Mouse (Mus musculus): ENCODE results near the gene Dapk2.
"Not testable (repeated sequence)": the region's sequence is repeated elsewhere in the genome, so short reads cannot be mapped to it uniquely, and the experiment has no call there.

The Dapk2 gene

GRCm38 (mm10) chr9:66283565-66284203 is 125.7 kb downstream of the Dapk2 start:
- in situ Hi-C loops (cut with MboI; ENCODE audit: low pct_unique_long_range_greater_than_20kb in 1 of 2, low sequenced_read_pairs in 2 of 2, unreplicated experiment in 1 of 2) = no loop called here

GRCm38 (mm10) chr9:66285241-66285640 is 127.2 kb downstream of the Dapk2 start:
- in situ Hi-C loops (cut with MboI; ENCODE audit: low pct_unique_long_range_greater_than_20kb in 1 of 2, low sequenced_read_pairs in 2 of 2, unreplicated experiment in 1 of 2) = not testable (repeated sequence)

GRCm38 (mm10) chr9:66285901-66286300 is 127.9 kb downstream of the Dapk2 start:
- in situ Hi-C loops (cut with MboI; ENCODE audit: low pct_unique_long_range_greater_than_20kb in 1 of 2, low sequenced_read_pairs in 2 of 2, unreplicated experiment in 1 of 2) = no loop called here

GRCm38 (mm10) chr9:66290727-66291126 is 132.7 kb downstream of the Dapk2 start:
- in situ Hi-C loops (cut with MboI; ENCODE audit: low pct_unique_long_range_greater_than_20kb in 1 of 2, low sequenced_read_pairs in 2 of 2, unreplicated experiment in 1 of 2) = no loop called here

- in situ Hi-C loops (cut with MboI; ENCODE audit: low pct_unique_long_range_greater_than_20kb in 1 of 2, low sequenced_read_pairs in 2 of 2, unreplicated experiment in 1 of 2) = no loop called here
Measured at GRCm38 (mm10) chr9:66293319-66293718, 135.3 kb downstream of the Dapk2 start.

- in situ Hi-C loops (cut with MboI; ENCODE audit: low pct_unique_long_range_greater_than_20kb in 1 of 2, low sequenced_read_pairs in 2 of 2, unreplicated experiment in 1 of 2) = no loop called here
Measured at GRCm38 (mm10) chr9:66294227-66294626, 136.2 kb downstream of the Dapk2 start.

- in situ Hi-C loops (cut with MboI; ENCODE audit: low pct_unique_long_range_greater_than_20kb in 1 of 2, low sequenced_read_pairs in 2 of 2, unreplicated experiment in 1 of 2) = no loop called here
Measured at GRCm38 (mm10) chr9:66294980-66295410, 137.0 kb downstream of the Dapk2 start.

GRCm38 (mm10) chr9:66295577-66296120 is 137.6 kb downstream of the Dapk2 start:
- in situ Hi-C loops (cut with MboI; ENCODE audit: low pct_unique_long_range_greater_than_20kb in 1 of 2, low sequenced_read_pairs in 2 of 2, unreplicated experiment in 1 of 2) = no loop called here

- in situ Hi-C loops (cut with MboI; ENCODE audit: low pct_unique_long_range_greater_than_20kb in 1 of 2, low sequenced_read_pairs in 2 of 2, unreplicated experiment in 1 of 2) = no loop called here
Measured at GRCm38 (mm10) chr9:66298783-66299182, 140.8 kb downstream of the Dapk2 start.

GRCm38 (mm10) chr9:66300448-66301027 is 142.5 kb downstream of the Dapk2 start:
- in situ Hi-C loops (cut with MboI; ENCODE audit: low pct_unique_long_range_greater_than_20kb in 1 of 2, low sequenced_read_pairs in 2 of 2, unreplicated experiment in 1 of 2) = no loop called here

- in situ Hi-C loops (cut with MboI; ENCODE audit: low pct_unique_long_range_greater_than_20kb in 1 of 2, low sequenced_read_pairs in 2 of 2, unreplicated experiment in 1 of 2) = no loop called here
Measured at GRCm38 (mm10) chr9:66304320-66305090, 146.5 kb downstream of the Dapk2 start.

- in situ Hi-C loops (cut with MboI; ENCODE audit: low pct_unique_long_range_greater_than_20kb in 1 of 2, low sequenced_read_pairs in 2 of 2, unreplicated experiment in 1 of 2) = no loop called here
Measured at GRCm38 (mm10) chr9:66305121-66306112, 147.4 kb downstream of the Dapk2 start.

GRCm38 (mm10) chr9:66306414-66306813 is 148.4 kb downstream of the Dapk2 start:
- in situ Hi-C loops (cut with MboI; ENCODE audit: low pct_unique_long_range_greater_than_20kb in 1 of 2, low sequenced_read_pairs in 2 of 2, unreplicated experiment in 1 of 2) = no loop called here

GRCm38 (mm10) chr9:66307341-66307740 is 149.3 kb downstream of the Dapk2 start:
- in situ Hi-C loops (cut with MboI; ENCODE audit: low pct_unique_long_range_greater_than_20kb in 1 of 2, low sequenced_read_pairs in 2 of 2, unreplicated experiment in 1 of 2) = no loop called here

GRCm38 (mm10) chr9:66308741-66309140 is 150.7 kb downstream of the Dapk2 start:
- in situ Hi-C loops (cut with MboI; ENCODE audit: low pct_unique_long_range_greater_than_20kb in 1 of 2, low sequenced_read_pairs in 2 of 2, unreplicated experiment in 1 of 2) = no loop called here

GRCm38 (mm10) chr9:66311458-66311857 is 153.4 kb downstream of the Dapk2 start:
- in situ Hi-C loops (cut with MboI; ENCODE audit: low pct_unique_long_range_greater_than_20kb in 1 of 2, low sequenced_read_pairs in 2 of 2, unreplicated experiment in 1 of 2) = no loop called here

- in situ Hi-C loops (cut with MboI; ENCODE audit: low pct_unique_long_range_greater_than_20kb in 1 of 2, low sequenced_read_pairs in 2 of 2, unreplicated experiment in 1 of 2) = no loop called here
Measured at GRCm38 (mm10) chr9:66316603-66317002, 158.6 kb downstream of the Dapk2 start.
